Mouse (Mus musculus): ENCODE measurements around the gene Wdfy3. TPM values are rescaled to one million over a fixed set of nuclear protein-coding genes. Genes with fewer than 3 reads are reported as not detected.

Gene Wdfy3
- total RNA-seq, 2 experiments from 2014 or later, result 20.0 to 23.9 TPM

DNA sequence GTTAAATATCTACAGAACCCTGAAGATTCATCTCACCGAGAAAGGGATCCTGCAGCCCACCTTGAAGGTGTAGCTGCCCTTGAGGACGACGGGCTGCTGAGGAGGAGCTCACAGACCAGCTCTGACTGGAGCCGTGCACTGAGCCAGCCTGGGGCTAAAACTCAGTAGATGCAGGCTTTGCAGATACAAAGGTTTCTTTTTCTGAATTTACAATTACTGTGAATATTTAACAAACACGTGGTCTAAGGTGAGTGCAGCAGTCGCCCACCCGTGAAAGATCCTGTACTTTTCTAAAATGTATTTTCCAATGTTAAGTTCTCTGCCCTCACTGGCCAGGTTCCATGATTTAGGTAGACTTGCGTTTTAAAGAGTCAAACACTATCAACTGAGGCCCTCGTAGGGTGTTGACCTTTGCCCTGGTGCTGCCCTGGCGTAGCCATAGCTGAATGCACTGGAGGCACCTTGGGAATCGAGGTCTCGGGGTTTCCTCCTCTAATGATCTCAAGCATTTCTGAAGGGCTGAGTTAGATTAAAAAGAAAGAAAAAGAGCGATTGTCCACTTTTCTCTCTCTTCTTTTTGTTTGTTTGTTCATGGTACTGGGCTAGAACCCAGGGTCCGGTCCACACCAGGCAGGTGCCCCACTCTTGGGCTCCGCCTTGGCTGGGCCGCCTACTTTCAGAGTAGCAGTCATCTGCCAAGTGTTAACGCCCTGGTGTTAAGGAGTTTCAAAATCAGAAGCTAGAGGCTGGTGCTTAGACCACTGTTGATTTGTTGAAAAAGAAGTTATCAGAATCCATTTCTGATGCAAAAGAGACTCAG lies 248.0 kb downstream of the Wdfy3 start:
- intact Hi-C loops (cut with DNase I), result no loop called here
- no peak overlapping the region for H3K27ac ChIP-seq
- no peak for DNase-seq

GRCm38 (mm10) chr5:101821052-101821451 lies 248.7 kb downstream of the Wdfy3 start:
- DNase-seq, result no peak

More for the DNA sequence above, 248.0 kb downstream of the Wdfy3 start:
- no peak for TF ChIP-seq CTCF (IDR thresholded peaks at IDR 0.05)
- H3K4me3 ChIP-seq, result no peak overlapping the region

GRCm38 (mm10) chr5:101819844-101820243 lies 249.9 kb downstream of the Wdfy3 start:
- intact Hi-C loops (cut with DNase I), result no loop called here
- Histone ChIP-seq H3K27ac (no peak overlapping the region), H3K4me3 (no peak overlapping the region)
- peak; percentile 50 for DNase-seq
- TF ChIP-seq CTCF (IDR thresholded peaks at IDR 0.05), result no peak

More at GRCm38 (mm10) chr5:101821052-101821451, 248.7 kb downstream of the Wdfy3 start:
- TF ChIP-seq CTCF (IDR thresholded peaks at IDR 0.05), result no peak
- Histone ChIP-seq H3K4me3 (no peak overlapping the region), H3K27ac (no peak overlapping the region)
- intact Hi-C loops (cut with DNase I), result no loop called here

GRCm38 (mm10) chr5:101819216-101819615 lies 250.5 kb downstream of the Wdfy3 start:
- TF ChIP-seq CTCF (IDR thresholded peaks at IDR 0.05), result no peak
- intact Hi-C loops (cut with DNase I), result no loop called here
- no peak for DNase-seq
- H3K4me3 ChIP-seq, result no peak overlapping the region
- no peak overlapping the region for H3K27ac ChIP-seq

GRCm38 (mm10) chr5:101816822-101817221 lies 252.9 kb downstream of the Wdfy3 start:
- Histone ChIP-seq H3K4me3 (no peak overlapping the region), H3K27ac (no peak overlapping the region)
- intact Hi-C loops (cut with DNase I), result no loop called here
- TF ChIP-seq CTCF (IDR thresholded peaks at IDR 0.05), result no peak
- no peak for DNase-seq

- DNase-seq, result peak; percentile 23
- intact Hi-C loops (cut with DNase I), result no loop called here
- TF ChIP-seq CTCF (IDR thresholded peaks at IDR 0.05), result peak; percentile 15; the same call in 1 of the 2 replicates
- H3K4me3 ChIP-seq, result no peak overlapping the region
- peak overlapping the region; percentile 50; the same call in 1 of the 2 replicates for H3K27ac ChIP-seq
Observed at GRCm38 (mm10) chr5:101811296-101812169, 258.2 kb downstream of the Wdfy3 start.

- no peak overlapping the region for H3K27ac ChIP-seq
- TF ChIP-seq CTCF (IDR thresholded peaks at IDR 0.05), result no peak
- intact Hi-C loops (cut with DNase I), result no loop called here
- no peak for DNase-seq
- no peak overlapping the region for H3K4me3 ChIP-seq
Observed at GRCm38 (mm10) chr5:101802358-101803022, 267.2 kb downstream of the Wdfy3 start.

- no peak for DNase-seq
- Histone ChIP-seq H3K4me3 (no peak overlapping the region), H3K27ac (no peak overlapping the region)
- TF ChIP-seq CTCF (IDR thresholded peaks at IDR 0.05), result no peak
- intact Hi-C loops (cut with DNase I), result no loop called here
Observed at GRCm38 (mm10) chr5:101801891-101802290, 267.8 kb downstream of the Wdfy3 start.

DNA sequence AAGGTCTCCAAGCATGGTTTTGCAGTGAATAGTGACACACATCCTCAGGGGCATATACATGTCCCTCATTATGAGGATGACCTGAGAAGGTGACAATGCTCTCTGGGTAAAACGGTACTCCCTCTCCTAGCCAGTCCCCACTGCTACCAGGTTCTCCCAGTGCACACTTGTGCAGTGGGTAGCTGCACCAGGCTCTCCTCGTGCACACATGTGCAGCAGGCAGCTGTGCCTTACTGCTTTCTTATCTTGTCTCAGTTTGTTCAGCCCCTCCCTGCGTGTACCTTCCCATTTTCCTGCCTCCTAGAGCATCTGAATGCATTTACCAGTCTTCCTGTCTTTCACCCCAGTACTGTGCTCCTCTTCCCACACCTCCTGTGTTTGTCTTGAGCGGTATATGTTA lies 277.1 kb downstream of the Wdfy3 start:
- H3K4me3 ChIP-seq, result no peak overlapping the region
- TF ChIP-seq CTCF (IDR thresholded peaks at IDR 0.05), result no peak
- intact Hi-C loops (cut with DNase I), result no loop called here
- no peak for DNase-seq
- H3K27ac ChIP-seq, result no peak overlapping the region

- intact Hi-C loops (cut with DNase I), result no loop called here
- no peak for TF ChIP-seq CTCF (IDR thresholded peaks at IDR 0.05)
- Histone ChIP-seq H3K27ac (no peak overlapping the region), H3K4me3 (no peak overlapping the region)
- DNase-seq, result no peak
Observed at GRCm38 (mm10) chr5:101790560-101790959, 279.2 kb downstream of the Wdfy3 start.

DNA sequence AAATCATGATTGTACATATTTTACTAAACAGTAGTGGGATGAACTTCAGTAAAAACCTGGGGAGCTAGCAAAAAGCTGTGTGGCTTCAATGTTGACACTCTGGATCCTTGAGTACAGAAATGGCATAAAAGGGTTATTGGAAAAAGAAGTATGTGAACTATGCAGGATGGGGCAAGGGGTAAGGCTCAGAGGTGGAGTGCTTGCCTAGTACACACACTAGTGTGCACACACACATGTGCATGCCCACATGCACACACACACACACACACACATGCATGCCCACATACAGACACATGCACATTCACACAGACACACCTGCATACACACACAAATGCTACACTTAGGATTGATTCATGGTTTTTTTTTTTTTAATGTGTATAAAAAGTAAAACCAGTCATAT lies 280.0 kb downstream of the Wdfy3 start:
- no peak for TF ChIP-seq CTCF (IDR thresholded peaks at IDR 0.05)
- intact Hi-C loops (cut with DNase I), result no loop called here
- Histone ChIP-seq H3K4me3 (no peak overlapping the region), H3K27ac (no peak overlapping the region)
- DNase-seq, result no peak

DNA sequence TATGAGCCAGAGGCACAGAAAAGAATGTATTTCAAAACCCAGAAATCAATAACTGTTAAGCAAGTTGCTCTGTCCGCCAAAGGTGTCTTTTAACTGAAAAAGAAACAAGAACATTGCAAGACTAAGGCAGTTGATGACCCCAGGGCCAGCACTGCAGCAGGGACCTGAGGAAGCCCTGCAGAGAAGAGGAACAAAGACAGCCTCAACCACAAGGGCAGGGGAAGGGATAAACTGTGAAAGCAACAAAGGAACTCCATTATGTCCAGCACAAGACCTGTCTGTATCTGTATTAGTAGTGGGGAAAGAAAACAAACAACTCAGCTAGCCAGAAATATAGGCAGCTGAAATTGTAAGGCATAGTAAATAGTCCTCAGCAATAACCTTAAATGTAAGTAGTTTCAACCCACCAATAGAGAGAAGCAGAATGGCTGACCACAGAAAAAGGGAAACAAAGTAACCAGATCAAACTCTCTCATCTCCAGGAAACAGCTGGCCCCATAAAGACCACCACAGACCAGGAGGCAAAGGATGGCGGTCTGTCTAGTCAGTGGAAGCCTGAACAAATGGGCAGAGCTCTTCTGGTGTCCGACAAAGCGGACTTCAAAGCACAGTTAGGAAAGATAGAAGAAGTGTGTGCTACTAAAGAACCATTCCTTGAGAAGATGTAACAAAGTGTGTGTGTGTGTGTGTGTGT lies 283.7 kb downstream of the Wdfy3 start:
- no peak for DNase-seq
- no peak for TF ChIP-seq CTCF (IDR thresholded peaks at IDR 0.05)
- no peak overlapping the region for H3K4me3 ChIP-seq
- intact Hi-C loops (cut with DNase I), result no loop called here
- no peak overlapping the region for H3K27ac ChIP-seq
